Mouse (Mus musculus) neural tube, embryonic 11.5 days (tissue): ENCODE measurements around the gene Padi2. TPM values are rescaled to one million over a fixed set of nuclear protein-coding genes. Genes with fewer than 3 reads are reported as not detected.

ENCODE experiments used
- ATAC-seq: fragments of 200-750 bp; cut with Nextera tagmentation; 2 replicates; pipeline ENCODE4 v1.8.0; 2017; ENCODE audit warnings: moderate number of reproducible peaks, mild to moderate bottlenecking, moderate TSS enrichment, moderate library complexity; ENCODE audit not compliant: insufficient read depth, low FRiP score, low TSS enrichment
- DNase-seq: peaks from one replicate; pipeline ENCODE4 v3.0.0-alpha.2; 2015; ENCODE audit warnings: low spot score
- H3K27ac ChIP-seq: fragments of 300-500 bp; sonication (generic); 2 replicates; pipeline ENCODE4 v1.5.1; 2014; ENCODE audit warnings: low read depth, mild to moderate bottlenecking, low read length
- H3K27me3 ChIP-seq: fragments of 300-500 bp; sonication (generic); 2 replicates; pipeline ENCODE4 v1.6.1; 2014; ENCODE audit warnings: mild to moderate bottlenecking, low read length, mixed read lengths; ENCODE audit not compliant: control insufficient read depth, insufficient read depth
- H3K36me3 ChIP-seq: fragments of 300-500 bp; sonication (generic); 2 replicates; pipeline ENCODE4 v1.6.1; 2014; ENCODE audit warnings: mild to moderate bottlenecking, low read length, moderate library complexity, mixed read lengths; ENCODE audit not compliant: control insufficient read depth, insufficient read depth
- H3K4me1 ChIP-seq: fragments of 300-500 bp; sonication (generic); 2 replicates; pipeline ENCODE4 v1.6.1; 2014; ENCODE audit warnings: low read length, mixed read lengths; ENCODE audit not compliant: control insufficient read depth, insufficient read depth
- H3K4me2 ChIP-seq: fragments of 300-500 bp; sonication (generic); 2 replicates; pipeline ENCODE4 v1.6.1; 2014; ENCODE audit warnings: low read depth, mild to moderate bottlenecking, moderate library complexity
- H3K4me3 ChIP-seq: fragments of 300-500 bp; sonication (generic); 2 replicates; pipeline ENCODE4 v1.5.1; 2014; ENCODE audit warnings: low read depth, low read length
- H3K9ac ChIP-seq: fragments of 300-500 bp; sonication (generic); 2 replicates; pipeline ENCODE4 v1.6.1; 2014; ENCODE audit warnings: mild to moderate bottlenecking, low read length
- H3K9me3 ChIP-seq: fragments of 300-500 bp; sonication (generic); 2 replicates; pipeline ENCODE4 v1.6.1; 2016; ENCODE audit warnings: low read length; ENCODE audit not compliant: control insufficient read depth
- WGBS: fragments of 180-500 bp; shearing (Covaris S2); extraction: QIAGEN DNeasy Blood & Tissue Kit; methylation state at CpG from one replicate; pipeline ENCODE4 v1.1.7; 2014; 5-methylcytosine and 5-hydroxymethylcytosine counted together
- polyA plus RNA-seq: library from polyadenylated mRNA; unstranded; fragments of >200 nt; fragmentation: Nextera tagmentation; extraction: Ambion mirVana; gene quantifications from 2 replicates; pipeline ENCODE4 v1.2.1, GENCODE M21; 2014

The Padi2 gene
- polyA plus RNA-seq, 1 experiment from 2014 or later, result 1.7 TPM

DNA sequence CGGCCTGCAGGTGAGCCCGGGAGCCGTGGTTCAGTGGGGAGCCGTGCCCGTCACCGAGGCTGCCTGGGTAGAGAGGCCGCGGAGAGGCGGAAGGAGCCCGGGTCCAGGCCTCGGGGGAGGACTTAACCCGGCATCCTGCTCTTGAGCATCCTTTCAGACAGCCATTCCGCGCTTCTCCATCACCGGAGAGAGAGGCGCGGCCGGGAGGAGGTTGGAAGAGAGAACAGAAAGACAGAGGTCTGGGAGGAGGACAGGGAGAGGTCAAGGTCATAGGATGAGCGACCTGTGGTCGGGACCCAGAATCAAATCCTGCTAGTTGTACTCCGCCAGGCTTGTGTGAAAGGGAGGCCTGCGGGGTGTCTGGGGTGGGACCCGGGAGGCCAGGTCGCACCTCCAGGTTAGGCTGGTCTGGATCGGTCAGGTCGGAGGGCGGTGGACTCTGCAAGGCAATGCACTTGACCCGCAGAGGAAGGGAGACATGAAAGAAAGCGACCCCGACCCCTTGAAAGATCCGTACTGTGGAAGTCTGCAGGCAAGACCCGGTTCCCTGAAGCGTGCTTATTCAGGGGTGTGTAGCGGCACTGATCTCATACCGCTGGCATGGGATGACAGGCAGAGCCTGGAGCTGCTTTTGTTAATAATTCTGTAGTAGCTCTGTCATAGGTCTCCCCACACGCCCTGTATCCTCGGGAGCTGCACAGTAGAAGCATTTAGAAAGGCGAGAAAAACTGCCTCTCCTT is 55.5 kb downstream of the Padi2 start:
- H3K4me1 ChIP-seq, result peaks cover 16% of the 10 kb centered on the region; the same call in 1 of the 2 replicates
- peak overlapping the region; percentile 94 for H3K4me3 ChIP-seq
- ATAC-seq (no peak), DNase-seq (no peak)
- peak overlapping the region; percentile 88 for H3K4me2 ChIP-seq
- no peaks in the 10 kb centered on the region for H3K36me3 ChIP-seq
- H3K27ac ChIP-seq, result peak overlapping the region; percentile 77
- no peaks in the 10 kb centered on the region for H3K27me3 ChIP-seq
- 2% methylated on average over 38 of the region's 38 CpGs for WGBS
- no peaks in the 10 kb centered on the region for H3K9me3 ChIP-seq
- peak overlapping the region; percentile 93 for H3K9ac ChIP-seq

DNA sequence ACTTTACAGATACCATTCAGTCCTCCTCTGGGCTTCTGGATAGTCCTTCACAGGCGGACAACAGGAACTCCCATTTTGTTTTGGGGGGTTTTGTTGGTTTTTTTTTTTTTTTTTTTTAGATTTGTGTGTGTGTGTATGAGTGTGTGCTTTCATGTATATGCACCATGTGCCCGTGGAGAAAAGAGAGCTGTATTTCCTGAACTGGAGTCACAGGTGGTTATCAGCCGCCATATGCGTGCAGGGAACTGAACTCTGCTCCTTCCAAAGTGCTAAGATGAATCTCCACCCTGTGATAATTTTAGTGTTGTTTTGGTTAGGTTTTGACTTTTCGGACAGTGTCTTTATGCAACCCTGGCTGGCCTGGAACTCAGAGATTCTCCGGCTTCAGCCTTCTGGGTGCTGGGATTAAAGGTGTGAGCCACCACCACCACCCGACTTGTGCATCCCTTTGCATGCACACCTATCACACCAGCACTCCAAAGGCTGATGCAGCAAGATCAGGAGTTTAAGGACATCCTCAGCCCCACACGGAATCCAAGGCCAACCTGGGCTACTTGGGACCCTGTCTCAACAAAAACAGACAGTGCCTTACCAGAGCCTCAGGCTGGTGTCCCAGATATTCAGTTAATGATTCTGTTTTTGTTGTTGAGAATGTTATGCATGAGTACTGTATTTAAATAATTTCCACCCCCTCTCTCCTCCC is 56.2 kb downstream of the Padi2 start:
- no peaks in the 10 kb centered on the region for H3K9me3 ChIP-seq
- H3K36me3 ChIP-seq, result no peaks in the 10 kb centered on the region
- peak overlapping the region; percentile 88 for H3K4me2 ChIP-seq
- 85% methylated on average over 8 of the region's 8 CpGs for WGBS
- DNase-seq, result no peak
- H3K27me3 ChIP-seq, result no peaks in the 10 kb centered on the region
- ATAC-seq, result no peak
- H3K9ac ChIP-seq, result peak overlapping the region; percentile 93
- H3K4me3 ChIP-seq, result peak overlapping the region; percentile 94
- peaks cover 16% of the 10 kb centered on the region; the same call in 1 of the 2 replicates for H3K4me1 ChIP-seq
- H3K27ac ChIP-seq, result no peak overlapping the region

DNA sequence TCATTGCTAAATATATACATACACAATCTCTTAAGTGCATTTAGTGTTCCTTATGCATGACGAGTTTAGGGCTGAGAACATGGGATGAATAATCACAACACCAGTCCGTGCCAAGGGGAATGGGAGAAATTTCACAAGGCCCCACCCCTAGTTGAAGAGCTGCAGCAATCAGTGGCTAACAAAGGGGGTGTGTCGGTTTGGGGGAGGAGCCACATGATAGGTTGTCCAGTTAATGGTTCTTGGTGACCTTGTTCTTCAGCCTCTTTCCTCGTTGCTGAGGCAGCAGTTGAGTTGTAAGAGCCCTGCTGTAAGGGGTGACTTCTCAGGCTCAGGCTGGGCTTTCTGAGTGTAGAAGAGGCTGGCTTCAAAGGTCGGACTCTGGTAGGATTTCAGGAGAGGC is 56.8 kb downstream of the Padi2 start:
- ATAC-seq, result no peak
- 44% methylated on average over 5 of the region's 5 CpGs for WGBS
- peak overlapping the region; percentile 88; the same call in 1 of the 2 replicates for H3K4me2 ChIP-seq

DNA sequence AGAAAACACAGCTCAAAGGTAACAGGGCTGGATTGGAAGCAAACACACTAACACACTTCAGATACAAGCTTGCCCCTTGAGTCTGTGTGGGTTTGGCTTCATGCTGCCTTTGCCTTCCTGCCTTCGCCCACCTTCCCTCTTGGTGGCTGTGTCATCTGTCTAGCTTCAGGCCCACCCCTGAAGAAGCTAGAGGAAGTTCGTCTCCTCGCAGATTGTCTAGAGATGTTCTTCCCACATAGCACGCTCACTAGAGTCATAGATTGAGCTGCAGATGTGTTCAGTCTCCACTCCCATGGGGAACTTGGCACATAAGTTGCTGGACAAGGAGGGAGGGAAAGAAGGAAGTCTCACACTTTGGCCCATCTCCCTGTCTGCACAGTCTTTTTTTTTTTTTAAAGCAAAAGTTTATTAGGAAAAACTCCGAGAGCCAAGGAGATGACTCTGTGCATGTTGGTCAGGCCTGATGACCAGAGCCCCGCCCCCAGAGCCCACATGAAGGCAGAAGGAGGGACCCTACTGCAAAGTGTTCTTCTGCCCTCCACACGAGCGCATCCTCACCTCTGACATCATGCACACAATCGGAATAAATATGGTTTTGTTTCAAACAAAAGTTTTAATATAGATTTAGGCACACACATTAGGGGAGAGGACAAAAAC is 57.9 kb downstream of the Padi2 start:
- Histone ChIP-seq H3K9ac (no peak overlapping the region), H3K4me2 (no peak overlapping the region), H3K4me3 (no peak overlapping the region), H3K27ac (no peak overlapping the region), H3K36me3 (0 out of 2 replicates have a peak, but pooled peaks cover 2% of the 10 kb centered on the region), H3K27me3 (no peaks in the 10 kb centered on the region), H3K4me1 (peaks cover 13% of the 10 kb centered on the region; the same call in 1 of the 2 replicates), H3K9me3 (no peaks in the 10 kb centered on the region)
- ATAC-seq (no peak), DNase-seq (no peak)
- 88% methylated on average over 9 of the region's 9 CpGs for WGBS

More for the DNA sequence above, 56.8 kb downstream of the Padi2 start:
- 0 out of 2 replicates have a peak, but pooled peaks cover 2% of the 10 kb centered on the region for H3K36me3 ChIP-seq
- no peak overlapping the region for H3K9ac ChIP-seq
- H3K27me3 ChIP-seq, result no peaks in the 10 kb centered on the region
- H3K27ac ChIP-seq, result no peak overlapping the region
- no peak overlapping the region for H3K4me3 ChIP-seq
- peaks cover 13% of the 10 kb centered on the region; the same call in 1 of the 2 replicates for H3K4me1 ChIP-seq
- H3K9me3 ChIP-seq, result no peaks in the 10 kb centered on the region
- no peak for DNase-seq

DNA sequence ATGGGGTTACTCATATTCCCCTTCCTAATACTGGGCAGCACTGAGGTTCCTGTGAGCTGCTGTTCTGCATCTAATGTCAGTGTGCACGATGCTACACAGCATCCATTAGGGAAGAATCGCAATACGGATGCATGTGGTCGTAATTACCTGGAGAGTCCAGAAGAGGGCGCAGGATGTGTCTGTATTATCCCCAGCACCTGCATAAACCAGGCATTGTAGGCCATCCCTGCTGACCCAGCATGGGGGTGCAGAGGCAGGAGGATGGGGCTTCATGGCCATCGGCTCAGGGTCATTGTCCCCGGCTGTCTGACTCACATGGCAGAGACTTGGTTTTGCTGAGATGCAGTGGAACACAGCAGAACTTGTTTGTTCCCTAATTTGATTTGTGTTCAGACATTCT is 58.5 kb downstream of the Padi2 start:
- ATAC-seq, result no peak; the same call in 1 of the 2 replicates
- H3K4me1 ChIP-seq, result peaks cover 13% of the 10 kb centered on the region; the same call in 1 of the 2 replicates
- H3K36me3 ChIP-seq, result 0 out of 2 replicates have a peak, but pooled peaks cover 2% of the 10 kb centered on the region
- no peak overlapping the region for H3K4me3 ChIP-seq
- no peak overlapping the region for H3K4me2 ChIP-seq
- no peaks in the 10 kb centered on the region for H3K9me3 ChIP-seq
- peak; percentile 67 for DNase-seq
- H3K27me3 ChIP-seq, result no peaks in the 10 kb centered on the region
- peak overlapping the region; percentile 22; the same call in 1 of the 2 replicates for H3K9ac ChIP-seq
- no peak overlapping the region for H3K27ac ChIP-seq
- WGBS, result 23% methylated on average over 7 of the region's 7 CpGs

DNA sequence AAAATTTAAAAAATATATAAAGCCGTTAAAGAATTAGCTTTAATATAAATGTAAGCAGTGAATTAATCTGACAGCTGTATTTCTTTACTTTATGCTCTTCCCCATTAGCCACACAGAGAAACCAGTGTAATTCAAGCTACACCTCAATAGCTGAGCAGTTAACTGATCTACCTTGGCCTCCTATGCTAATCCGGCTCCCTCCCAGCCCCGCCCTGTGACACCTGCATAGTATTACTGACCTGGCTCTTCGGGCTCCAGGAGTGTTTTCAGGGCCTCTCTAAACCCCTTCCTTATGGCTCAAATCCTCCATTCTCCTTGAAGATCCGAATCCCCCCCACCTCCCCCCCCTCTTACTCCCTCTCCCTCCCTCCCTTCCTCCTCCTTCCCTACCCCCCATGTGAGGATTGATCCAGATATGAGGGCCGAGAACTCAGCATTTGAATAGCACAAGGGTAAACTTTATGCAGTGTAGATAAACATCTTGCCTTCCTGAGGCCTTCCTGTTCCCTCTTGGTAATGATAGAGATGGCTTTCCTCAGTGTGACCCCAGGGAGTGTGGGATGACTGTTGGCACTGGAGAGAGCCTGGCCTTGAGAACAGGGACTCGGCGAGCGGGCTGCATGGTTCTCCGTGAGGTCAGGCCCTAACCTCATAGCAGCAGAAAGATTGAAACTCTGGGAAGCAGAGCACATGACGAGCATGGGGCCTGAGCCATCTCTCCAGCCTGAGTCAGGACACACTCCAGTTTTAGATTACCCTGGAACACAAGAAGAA is 61.4 kb downstream of the Padi2 start:
- ATAC-seq, result no peak

DNA sequence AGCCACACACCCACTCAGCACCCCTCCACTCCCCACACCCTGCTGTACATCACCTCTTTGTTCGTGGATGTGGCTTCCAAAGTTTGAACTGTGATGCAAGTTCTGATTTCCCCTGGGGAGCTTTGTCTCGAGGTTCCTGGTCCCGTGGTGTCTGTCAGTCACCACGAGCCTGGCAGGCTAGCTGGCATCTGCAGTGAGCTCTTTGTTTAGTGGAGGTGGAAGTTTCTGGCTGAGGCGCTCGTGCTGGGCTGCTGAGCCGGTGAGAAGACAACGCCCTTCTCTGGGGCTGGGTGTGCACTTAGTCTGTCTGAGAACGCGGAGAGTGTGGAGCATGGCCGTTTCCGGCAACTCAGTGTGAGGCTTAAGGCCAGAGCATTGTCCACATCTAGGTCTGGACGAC is 65.5 kb downstream of the Padi2 start:
- no peak overlapping the region for H3K4me3 ChIP-seq
- H3K4me1 ChIP-seq, result no peaks in the 10 kb centered on the region
- H3K36me3 ChIP-seq, result peaks cover 19% of the 10 kb centered on the region
- no peak for DNase-seq
- no peaks in the 10 kb centered on the region for H3K27me3 ChIP-seq
- no peak overlapping the region for H3K9ac ChIP-seq
- ATAC-seq, result no peak
- no peak overlapping the region for H3K4me2 ChIP-seq
- WGBS, result 89% methylated on average over 13 of the region's 13 CpGs
- H3K9me3 ChIP-seq, result no peaks in the 10 kb centered on the region
- no peak overlapping the region for H3K27ac ChIP-seq

More for the DNA sequence above, 61.4 kb downstream of the Padi2 start:
- Histone ChIP-seq H3K9ac (no peak overlapping the region), H3K27ac (no peak overlapping the region), H3K27me3 (no peaks in the 10 kb centered on the region), H3K36me3 (peaks cover 14% of the 10 kb centered on the region), H3K9me3 (no peaks in the 10 kb centered on the region), H3K4me2 (no peak overlapping the region), H3K4me1 (peaks cover under 1% of the 10 kb centered on the region; the same call in 1 of the 2 replicates), H3K4me3 (no peak overlapping the region)
- 90% methylated on average over 11 of the region's 11 CpGs for WGBS
- no peak for DNase-seq

DNA sequence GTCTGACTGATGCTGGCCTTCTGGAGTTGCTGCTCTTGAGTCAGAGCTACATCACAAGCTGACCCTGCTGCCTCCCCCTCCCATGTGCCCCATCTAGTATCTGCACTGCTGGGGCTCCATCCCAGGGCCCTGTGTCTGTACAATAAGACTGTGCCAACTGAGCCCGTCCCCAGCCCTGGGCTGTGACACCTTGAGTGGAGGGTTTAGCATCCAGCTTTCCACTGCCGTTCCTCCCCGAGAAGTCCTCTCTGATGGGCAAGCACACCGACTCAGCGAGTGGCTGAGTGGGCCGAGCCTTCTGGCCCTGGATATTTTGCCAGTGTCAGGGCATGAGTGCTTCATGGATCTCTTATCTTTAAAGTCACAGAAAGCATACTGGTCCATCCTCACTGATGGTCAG is 68.3 kb downstream of the Padi2 start:
- Histone ChIP-seq H3K27me3 (no peaks in the 10 kb centered on the region), H3K36me3 (peaks cover 26% of the 10 kb centered on the region), H3K9ac (no peak overlapping the region), H3K4me1 (no peaks in the 10 kb centered on the region), H3K27ac (no peak overlapping the region), H3K9me3 (no peaks in the 10 kb centered on the region), H3K4me2 (no peak overlapping the region), H3K4me3 (no peak overlapping the region)
- 95% methylated on average over 6 of the region's 6 CpGs for WGBS
- DNase-seq, result no peak
- no peak for ATAC-seq
